Mouse (Mus musculus) cerebral cortex, adult 2 months (tissue): ENCODE measurements around the gene Syn2.

Experiments
- WGBS: fragments of 180-500 bp; shearing (Covaris S2); methylation state at CpG from one replicate; pipeline ENCODE4 v1.1.7; 2018; 5-methylcytosine and 5-hydroxymethylcytosine counted together

Gene Syn2

GRCm38 (mm10) chr6:115291823-115292222 is 157.1 kb downstream of the Syn2 start:
- WGBS: 56% methylated on average over 6 of the region's 6 CpGs

GRCm38 (mm10) chr6:115292621-115293020 is 157.9 kb downstream of the Syn2 start:
- 43% methylated on average over 6 of the region's 6 CpGs for WGBS

GRCm38 (mm10) chr6:115293877-115294276 is 159.2 kb downstream of the Syn2 start:
- 57% methylated on average over 2 of the region's 2 CpGs for WGBS

- 51% methylated on average over 2 of the region's 2 CpGs for WGBS
Measured at GRCm38 (mm10) chr6:115307134-115307533, 172.4 kb downstream of the Syn2 start.

DNA sequence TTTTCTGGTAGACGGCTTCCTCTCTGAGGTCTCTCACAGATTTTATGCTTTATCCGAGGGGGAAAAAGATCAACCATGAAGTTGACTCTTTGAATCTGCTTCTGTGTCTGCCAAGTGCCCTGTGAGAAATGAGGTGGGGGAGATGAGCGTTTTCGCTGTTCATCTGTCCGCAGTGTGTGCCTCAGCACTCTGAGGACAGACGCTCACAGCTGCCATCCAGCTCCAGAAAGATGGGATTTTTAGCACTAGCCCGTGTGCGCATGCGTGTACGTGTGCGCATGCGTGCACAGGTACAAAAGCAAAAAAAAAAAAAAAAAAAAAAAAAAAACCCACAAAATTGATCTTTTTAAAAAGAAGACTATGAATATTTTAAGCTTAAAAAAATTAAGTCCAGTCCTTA is 178.1 kb downstream of the Syn2 start:
- 59% methylated on average over 12 of the region's 12 CpGs for WGBS

GRCm38 (mm10) chr6:115313235-115313738 is 178.6 kb downstream of the Syn2 start:
- WGBS: 44% methylated on average over 9 of the region's 9 CpGs

DNA sequence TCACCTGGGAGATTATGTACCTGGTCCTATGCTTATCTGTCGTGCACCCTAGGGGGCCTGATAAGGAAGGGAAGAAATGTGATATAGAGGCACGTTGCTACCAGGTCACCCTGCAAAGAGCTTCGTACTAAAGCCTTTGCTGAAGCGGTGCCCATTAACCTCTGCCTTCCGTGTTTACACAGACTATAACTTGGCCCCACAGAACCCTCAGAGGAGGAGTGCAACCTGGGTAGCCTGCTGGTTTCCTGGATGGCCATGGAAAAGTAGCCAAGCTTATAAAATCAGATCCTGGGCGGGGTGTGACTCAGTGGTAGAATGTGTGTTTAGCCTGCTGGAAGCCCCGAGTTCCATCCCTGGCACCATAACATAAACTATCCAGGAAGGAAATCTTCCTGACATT is 179.2 kb downstream of the Syn2 start:
- 76% methylated on average over 7 of the region's 7 CpGs for WGBS

GRCm38 (mm10) chr6:115315770-115316169 is 181.1 kb downstream of the Syn2 start:
- WGBS: 72% methylated on average over 4 of the region's 4 CpGs

DNA sequence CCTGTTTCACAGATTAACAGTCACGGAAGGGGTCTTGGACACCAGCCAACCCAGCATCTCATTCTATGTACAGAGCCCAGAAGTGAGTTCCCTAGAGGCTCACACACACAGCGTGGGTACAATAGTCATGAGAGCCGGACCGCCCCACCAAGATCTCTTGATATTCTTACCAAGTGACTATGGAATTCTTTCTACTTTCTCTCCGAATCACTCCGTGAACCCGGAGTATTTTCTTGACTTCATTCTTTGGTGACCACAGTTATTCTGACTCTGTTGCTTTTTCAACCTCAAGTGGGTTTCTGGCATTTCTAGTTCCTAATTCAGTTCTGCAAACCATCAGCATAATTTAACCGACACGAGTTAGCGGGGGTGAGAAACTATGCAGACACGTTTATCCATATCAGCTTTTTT is 182.1 kb downstream of the Syn2 start:
- 67% methylated on average over 11 of the region's 11 CpGs for WGBS

DNA sequence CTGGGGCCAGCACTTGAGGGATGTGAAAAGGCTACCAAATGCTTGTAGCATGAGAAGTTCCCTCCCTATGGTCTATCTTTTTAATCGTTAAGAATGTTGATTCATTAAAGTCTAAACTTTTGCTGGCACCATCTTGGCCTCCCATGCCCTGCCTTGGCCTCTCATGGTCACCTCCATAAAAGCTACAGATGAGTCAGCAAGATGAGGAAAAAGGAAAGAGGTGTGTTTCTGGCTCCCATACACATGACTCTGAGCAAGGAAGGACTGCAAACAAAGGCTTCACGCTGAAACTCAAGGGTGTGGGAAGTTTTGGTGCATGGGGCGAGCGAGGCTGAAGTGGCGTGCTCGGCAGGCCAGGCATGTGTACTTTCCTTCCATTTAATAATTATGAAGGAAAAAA is 184.1 kb downstream of the Syn2 start:
- WGBS: 83% methylated on average over 6 of the region's 6 CpGs

GRCm38 (mm10) chr6:115319686-115320085 is 185.0 kb downstream of the Syn2 start:
- 80% methylated on average over 4 of the region's 4 CpGs for WGBS

DNA sequence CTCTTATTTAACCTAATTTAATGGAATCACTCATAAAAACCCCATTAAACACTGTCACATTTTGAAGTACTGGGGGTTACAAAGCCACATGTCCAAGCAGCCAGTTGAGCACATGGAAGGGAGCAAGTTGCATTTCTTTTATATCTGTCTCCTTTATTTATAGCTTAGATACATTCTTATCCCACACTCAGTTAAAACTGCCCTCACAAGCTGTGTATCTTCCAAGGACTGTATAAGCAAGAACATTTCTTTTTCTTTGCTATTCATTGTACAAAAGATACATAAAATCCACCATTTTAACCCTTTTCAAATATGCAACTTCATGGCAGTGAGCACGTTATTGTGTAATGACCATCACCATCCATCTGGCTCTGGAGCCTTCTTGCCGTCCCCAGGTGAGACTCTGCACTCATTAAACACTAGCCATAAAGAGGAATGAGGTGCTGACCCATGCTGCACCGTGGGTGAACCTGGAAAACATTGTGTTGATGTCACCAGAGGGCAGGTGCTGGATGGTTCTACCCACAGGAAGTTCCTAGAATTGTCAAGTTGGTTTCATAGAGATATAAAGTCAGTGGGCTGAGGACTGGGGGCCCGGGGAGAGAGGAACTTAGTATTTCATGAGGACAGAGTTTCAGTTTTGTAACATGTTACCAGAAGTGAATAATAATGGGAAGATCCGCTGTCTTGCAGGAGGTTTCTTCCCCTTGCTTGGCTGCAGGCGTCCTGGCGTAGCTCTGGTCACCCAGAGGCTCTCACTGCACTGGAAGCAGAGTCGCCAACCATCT is 186.4 kb downstream of the Syn2 start:
- WGBS: 65% methylated on average over 8 of the region's 8 CpGs

GRCm38 (mm10) chr6:115321883-115322351 is 187.2 kb downstream of the Syn2 start:
- 35% methylated on average over 6 of the region's 6 CpGs for WGBS

DNA sequence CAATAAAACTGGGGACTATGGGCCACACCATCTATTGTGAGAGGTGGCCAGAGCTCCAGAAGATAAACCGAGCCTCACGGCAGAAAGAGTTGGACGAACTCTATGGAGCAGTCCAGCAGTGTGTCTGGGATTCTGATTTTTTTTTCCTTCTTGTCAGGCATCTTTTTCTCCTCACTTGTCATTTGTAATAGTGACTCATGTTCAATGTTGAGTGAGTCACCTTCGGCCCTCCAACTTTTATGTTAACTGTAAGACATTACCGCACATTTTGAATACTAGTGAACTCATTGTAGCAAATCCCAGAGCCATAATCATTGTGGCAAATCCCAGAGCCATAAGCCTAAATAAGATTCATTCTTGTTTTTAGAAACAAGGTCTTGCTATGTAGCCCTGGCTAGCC is 188.3 kb downstream of the Syn2 start:
- WGBS: 82% methylated on average over 5 of the region's 5 CpGs
